Comparison of ENCODE assay signal across 16 mouse cellular contexts in genomic region chr9:21379195-21379594, GRCm38 (mm10). TPM values are rescaled to one million over a fixed set of nuclear protein-coding genes. Genes with fewer than 3 reads are reported as not detected.
A peak's percentile ranks its signal among the peaks of the same experiment; 100 is the strongest.
DNase-seq lines count a peak whose midpoint lies in the region; ATAC-seq and TF ChIP-seq lines count a peak whose summit lies in the region.
"Had no signal": no experiment of that assay in that cellular context is flagged by ENCODE, and none has a peak within 500 bp of the region (broad histone marks: within the 10 kb centered on the region; RNA-seq: fewer than 3 reads in every experiment).

No protein-coding gene starts in this region.

- no peaks in the 10 kb centered on the region for H3K27me3 ChIP-seq in midbrain, embryonic 11.5 days (ENCODE audit: control insufficient read depth, insufficient read depth, low read length)
- H3K27me3 ChIP-seq: intestine, embryonic 15.5 days; lung, embryonic 15.5 days; stomach, embryonic 15.5 days had no signal

- ATAC-seq in CD4-positive, CD25-positive, alpha-beta regulatory T cell, adult 4 months: peak; percentile 41
- 0 out of 2 replicates have a peak, but pooled peaks have one; percentile 8 for ATAC-seq in erythroid progenitor cell, adult 5-6 weeks (replicated peaks; ENCODE audit: low FRiP score, poor library complexity, severe bottlenecking)
- ATAC-seq in megakaryocyte progenitor cell, adult 5-6 weeks (replicated peaks; ENCODE audit: poor library complexity): peak; percentile 81
- no peak for ATAC-seq in midbrain, embryonic 11.5 days (ENCODE audit: low FRiP score)
- ATAC-seq: intestine, embryonic 15.5 days had no signal

- no peaks in the 10 kb centered on the region for H3K9me3 ChIP-seq in midbrain, embryonic 11.5 days (ENCODE audit: control insufficient read depth, low read length)
- H3K9me3 ChIP-seq: intestine, embryonic 15.5 days; limb, embryonic 10.5 days; lung, embryonic 15.5 days; stomach, embryonic 15.5 days had no signal

- DNase-seq in layer of hippocampus, adult 2 months (ENCODE audit: low spot score in 2 of 2): no peak
- DNase-seq in layer of hippocampus, postnatal 25 days (ENCODE audit: extremely low spot score in 1 of 2, low spot score in 1 of 2): no peak
- no peak for DNase-seq in ovary, adult 18-20 months (ENCODE audit: low spot score)
- DNase-seq in midbrain, embryonic 11.5 days (ENCODE audit: low spot score, missing footprints): no peak
- DNase-seq in cerebellum, postnatal 4 days (ENCODE audit: low spot score in 2 of 2): no peak
- DNase-seq: cerebellum, adult 8-10 months; embryo, embryonic 11 days had no signal

- H3K36me3 ChIP-seq in midbrain, embryonic 11.5 days (ENCODE audit: control insufficient read depth, insufficient read depth, low read length): no peaks in the 10 kb centered on the region
- H3K36me3 ChIP-seq: intestine, embryonic 15.5 days had no signal

- no peak overlapping the region for H3K4me3 ChIP-seq in layer of hippocampus, adult 2 months
- H3K4me3 ChIP-seq in midbrain, embryonic 11.5 days (ENCODE audit: low read depth, low read length): no peak overlapping the region
- H3K4me3 ChIP-seq: erythroblast, embryonic 14.5 days; intestine, embryonic 15.5 days; limb, embryonic 10.5 days; lung, embryonic 15.5 days; stomach, embryonic 15.5 days had no signal

- no peaks in the 10 kb centered on the region for H3K4me1 ChIP-seq in midbrain, embryonic 11.5 days (ENCODE audit: control insufficient read depth, insufficient read depth, low read length)
- H3K4me1 ChIP-seq: limb, embryonic 10.5 days had no signal

- H3K4me2 ChIP-seq in midbrain, embryonic 11.5 days: no peak overlapping the region
- H3K4me2 ChIP-seq: intestine, embryonic 15.5 days; lung, embryonic 15.5 days; stomach, embryonic 15.5 days had no signal

- no peak for TF ChIP-seq CTCF in layer of hippocampus, adult 2 months (conservative IDR thresholded peaks at IDR 0.05)

- peak overlapping the region; percentile 29; the same call in 1 of the 2 replicates for H3K27ac ChIP-seq in layer of hippocampus, adult 2 months
- H3K27ac ChIP-seq in midbrain, embryonic 11.5 days (ENCODE audit: low read depth, low read length): no peak overlapping the region
- H3K27ac ChIP-seq: intestine, embryonic 15.5 days; kidney, postnatal 0 days; limb, embryonic 10.5 days; lung, embryonic 15.5 days had no signal

- no peak overlapping the region for H3K9ac ChIP-seq in midbrain, embryonic 11.5 days (ENCODE audit: low read length)
- H3K9ac ChIP-seq: intestine, embryonic 15.5 days; lung, embryonic 15.5 days; stomach, embryonic 15.5 days had no signal

- 88% methylated on average over 3 of the region's 3 CpGs for WGBS in midbrain, embryonic 11.5 days

RNA-seq across cellular contexts. Expression of gene Ilf3, which starts 11.5 kb away (rescaled TPM):
- total RNA-seq in layer of hippocampus, adult 2 months (2021): 100 to 1,000 TPM; 106 to 108 TPM
- 10 to 100 TPM; 85.6 to 92.6 TPM for total RNA-seq in layer of hippocampus, postnatal 25 days (2021)
- 100 to 1,000 TPM; 127 to 203 TPM for polyA plus RNA-seq in CD4-positive, CD25-positive, alpha-beta regulatory T cell, adult 4 months (2017; shearing (Covaris generic))
- total RNA-seq in erythroid progenitor cell, adult 5-6 weeks (2015; ENCODE audit: low replicate concordance): 31.4 and 34.8 TPM in 2 replicates
- total RNA-seq in erythroid progenitor cell, adult 5-6 weeks (2017; ENCODE audit: low replicate concordance): 29.6 and 32.8 TPM in 2 replicates
- 55.7 and 56.9 TPM in 2 replicates for total RNA-seq in megakaryocyte progenitor cell, adult 5-6 weeks (2015)
- total RNA-seq in megakaryocyte progenitor cell, adult 5-6 weeks (2017): 97.5 and 100 TPM in 2 replicates
- polyA plus RNA-seq in midbrain, embryonic 11.5 days (2014; fragmentation: Nextera tagmentation; extraction: Ambion mirVana): 263 and 266 TPM in 2 replicates

RNA-seq across cellular contexts. Expression of gene Qtrt1, which starts 32.4 kb away (rescaled TPM):
- 10 to 100 TPM; 31.2 to 46.2 TPM for total RNA-seq in layer of hippocampus, adult 2 months (2021)
- 10 to 100 TPM; 21.4 to 31.6 TPM for total RNA-seq in layer of hippocampus, postnatal 25 days (2021)
- polyA plus RNA-seq in CD4-positive, CD25-positive, alpha-beta regulatory T cell, adult 4 months (2017; shearing (Covaris generic)): 10 to 100 TPM; 32.1 to 46.9 TPM
- 4.7 TPM in 1 of 2 replicates, not detected in the other for total RNA-seq in erythroid progenitor cell, adult 5-6 weeks (2015; ENCODE audit: low replicate concordance)
- total RNA-seq in erythroid progenitor cell, adult 5-6 weeks (2017; ENCODE audit: low replicate concordance): 0.98 and 4.0 TPM in 2 replicates
- 34.0 and 37.9 TPM in 2 replicates for total RNA-seq in megakaryocyte progenitor cell, adult 5-6 weeks (2015)
- total RNA-seq in megakaryocyte progenitor cell, adult 5-6 weeks (2017): 16.0 and 27.9 TPM in 2 replicates
- 46.2 and 46.8 TPM in 2 replicates for polyA plus RNA-seq in midbrain, embryonic 11.5 days (2014; fragmentation: Nextera tagmentation; extraction: Ambion mirVana)

RNA-seq across cellular contexts. Expression of gene Dnm2, which starts 45.5 kb away (rescaled TPM):
- total RNA-seq in layer of hippocampus, adult 2 months (2021): 10 to 100 TPM; 58.0 to 69.6 TPM
- 10 to 100 TPM; 55.2 to 77.1 TPM for total RNA-seq in layer of hippocampus, postnatal 25 days (2021)
- 100 to 1,000 TPM in 1 of 2 experiments, 10 to 100 TPM in 1; 97.0 to 119 TPM for polyA plus RNA-seq in CD4-positive, CD25-positive, alpha-beta regulatory T cell, adult 4 months (2017; shearing (Covaris generic))
- total RNA-seq in erythroid progenitor cell, adult 5-6 weeks (2015; ENCODE audit: low replicate concordance): 129 and 138 TPM in 2 replicates
- 181 and 184 TPM in 2 replicates for total RNA-seq in erythroid progenitor cell, adult 5-6 weeks (2017; ENCODE audit: low replicate concordance)
- 63.4 and 64.5 TPM in 2 replicates for total RNA-seq in megakaryocyte progenitor cell, adult 5-6 weeks (2015)
- 87.0 and 89.9 TPM in 2 replicates for total RNA-seq in megakaryocyte progenitor cell, adult 5-6 weeks (2017)
- 55.0 and 60.6 TPM in 2 replicates for polyA plus RNA-seq in midbrain, embryonic 11.5 days (2014; fragmentation: Nextera tagmentation; extraction: Ambion mirVana)

RNA-seq across cellular contexts. Expression of gene Slc44a2, which starts 58.7 kb away (rescaled TPM):
- total RNA-seq in layer of hippocampus, adult 2 months (2021): 10 to 100 TPM; 50.7 to 52.6 TPM
- 10 to 100 TPM; 50.8 to 54.6 TPM for total RNA-seq in layer of hippocampus, postnatal 25 days (2021)
- polyA plus RNA-seq in CD4-positive, CD25-positive, alpha-beta regulatory T cell, adult 4 months (2017; shearing (Covaris generic)): 100 to 1,000 TPM; 242 to 364 TPM
- total RNA-seq in erythroid progenitor cell, adult 5-6 weeks (2015; ENCODE audit: low replicate concordance): 15.9 and 35.7 TPM in 2 replicates
- total RNA-seq in erythroid progenitor cell, adult 5-6 weeks (2017; ENCODE audit: low replicate concordance): 14.4 and 22.3 TPM in 2 replicates
- 80.9 and 85.5 TPM in 2 replicates for total RNA-seq in megakaryocyte progenitor cell, adult 5-6 weeks (2015)
- total RNA-seq in megakaryocyte progenitor cell, adult 5-6 weeks (2017): 66.8 and 68.2 TPM in 2 replicates
- polyA plus RNA-seq in midbrain, embryonic 11.5 days (2014; fragmentation: Nextera tagmentation; extraction: Ambion mirVana): 53.9 and 58.6 TPM in 2 replicates
